Mouse (Mus musculus) small intestine, adult 2 months (tissue): ENCODE results near the gene Prss22.

ENCODE experiments used
- CTCF ChIP-seq: fragments of 200-500 bp; IDR thresholded peaks from 2 replicates; pipeline ENCODE4 v1.5.1; 2012; ENCODE audit warnings: low read depth, mild to moderate bottlenecking, control low read depth, inconsistent platforms, low read length, moderate library complexity, mixed read lengths; ENCODE audit not compliant: insufficient replicate concordance, insufficient read length; ENCODE audit errors: extremely low read depth
- POLR2A ChIP-seq: fragments of 200-500 bp; IDR thresholded peaks from 2 replicates; pipeline ENCODE4 v1.6.1; 2012; ENCODE audit warnings: low read depth, mild to moderate bottlenecking, control low read depth, inconsistent platforms, low read length, moderate library complexity

- TF ChIP-seq POLR2A (no peak), CTCF (no peak)
Observed at GRCm38 (mm10) chr17:24000404-24000803, 2.5 kb upstream of the Prss22 start.
